Mouse (Mus musculus) liver, embryonic 14.5 days (tissue): Measurements from ENCODE around the gene Grip1.

Source experiments
- CTCF ChIP-seq: IDR thresholded peaks from 2 replicates; pipeline ENCODE4 v1.5.1; 2016; ENCODE audit warnings: antibody characterized with exemption, low read depth, control low read depth
- EP300 ChIP-seq: IDR thresholded peaks from 2 replicates; pipeline ENCODE4 v1.6.1; 2016; ENCODE audit warnings: antibody characterized with exemption, low read depth

GRCm38 (mm10) chr10:119814087-119814486 is 360.5 kb downstream of the Grip1 start:
- TF ChIP-seq CTCF (0 out of 2 replicates have a peak, but pooled peaks have one; percentile 6), EP300 (no peak)
